Mouse (Mus musculus) intestine, postnatal 0 days (tissue): ENCODE measurements around the gene Slc39a12. TPM values are rescaled to one million over a fixed set of nuclear protein-coding genes. Genes with fewer than 3 reads are reported as not detected.
A peak's percentile ranks its signal among the peaks of the same experiment; 100 is the strongest.

ENCODE experiments used
- ATAC-seq: fragments of 200-750 bp; cut with Nextera tagmentation; 2 replicates; pipeline ENCODE4 v1.8.0; 2017; ENCODE audit warnings: mild to moderate bottlenecking, moderate TSS enrichment, moderate library complexity
- H3K27ac ChIP-seq: fragments of 300-500 bp; sonication (generic); 2 replicates; pipeline ENCODE4 v1.5.1; 2014; ENCODE audit warnings: mild to moderate bottlenecking, low read depth, low read length, moderate library complexity
- H3K27me3 ChIP-seq: fragments of 300-500 bp; sonication (generic); replicated peaks from 2 replicates; pipeline ENCODE4 v1.6.1; 2014; ENCODE audit warnings: low read length, mixed read lengths; ENCODE audit not compliant: control insufficient read depth, insufficient read depth
- H3K36me3 ChIP-seq: fragments of 300-500 bp; sonication (generic); 2 replicates; pipeline ENCODE4 v1.6.1; 2014; ENCODE audit warnings: mild to moderate bottlenecking, moderate library complexity; ENCODE audit not compliant: control insufficient read depth, insufficient read depth
- H3K4me1 ChIP-seq: fragments of 300-500 bp; sonication (generic); replicated peaks from 2 replicates; pipeline ENCODE4 v1.6.1; 2014; ENCODE audit warnings: antibody characterized with exemption, low read length, mixed read lengths; ENCODE audit not compliant: control insufficient read depth, insufficient read depth
- H3K4me2 ChIP-seq: fragments of 300-500 bp; sonication (generic); replicated peaks from 2 replicates; pipeline ENCODE4 v1.6.1; 2014; ENCODE audit warnings: low read depth, mild to moderate bottlenecking, moderate library complexity
- H3K4me3 ChIP-seq: fragments of 300-500 bp; sonication (generic); 2 replicates; pipeline ENCODE4 v1.5.1; 2014; ENCODE audit warnings: low read depth, low read length
- H3K9ac ChIP-seq: fragments of 300-500 bp; sonication (generic); 2 replicates; pipeline ENCODE4 v1.6.1; 2014; ENCODE audit warnings: mild to moderate bottlenecking, low read depth, low read length
- H3K9me3 ChIP-seq: fragments of 300-500 bp; sonication (generic); 2 replicates; pipeline ENCODE4 v1.6.1; 2016; ENCODE audit warnings: mixed run types; ENCODE audit not compliant: control insufficient read depth
- CTCF ChIP-seq: sonication (generic); IDR thresholded peaks from 2 replicates; pipeline ENCODE4 v1.5.1; 2016; ENCODE audit warnings: low read depth, mild to moderate bottlenecking, control low read depth, antibody characterized with exemption, moderate library complexity
- WGBS: fragments of 180-500 bp; shearing (Covaris S2); extraction: QIAGEN DNeasy Blood & Tissue Kit; methylation state at CpG from one replicate; pipeline ENCODE4 v1.1.7; 2014; 5-methylcytosine and 5-hydroxymethylcytosine counted together
- polyA plus RNA-seq: library from polyadenylated mRNA; unstranded; fragments of >200 nt; fragmentation: Nextera tagmentation; extraction: Ambion mirVana; gene quantifications from 2 replicates; pipeline ENCODE4 v1.2.1, GENCODE M21; 2015

The Slc39a12 gene
- polyA plus RNA-seq, 1 experiment from 2014 or later: not detected

GRCm38 (mm10) chr2:14428987-14429386 is 40.9 kb downstream of the Slc39a12 start:
- Histone ChIP-seq H3K27me3 (no peaks in the 10 kb centered on the region), H3K9ac (no peak overlapping the region), H3K27ac (no peak overlapping the region), H3K36me3 (no peaks in the 10 kb centered on the region), H3K9me3 (no peaks in the 10 kb centered on the region), H3K4me2 (no peak overlapping the region), H3K4me1 (no peaks in the 10 kb centered on the region), H3K4me3 (no peak overlapping the region)
- TF ChIP-seq CTCF: no peak
- ATAC-seq: no peak
- WGBS: 77% methylated on average over 2 of the region's 2 CpGs

- no peak for TF ChIP-seq CTCF
- Histone ChIP-seq H3K9ac (no peak overlapping the region), H3K4me2 (no peak overlapping the region), H3K27ac (no peak overlapping the region), H3K36me3 (no peaks in the 10 kb centered on the region), H3K4me1 (no peaks in the 10 kb centered on the region), H3K27me3 (no peaks in the 10 kb centered on the region), H3K9me3 (no peaks in the 10 kb centered on the region), H3K4me3 (no peak overlapping the region)
- 67% methylated on average over 1 of the region's 1 CpGs for WGBS
- no peak for ATAC-seq
Measured at GRCm38 (mm10) chr2:14447322-14447721, 59.2 kb downstream of the Slc39a12 start.

- TF ChIP-seq CTCF: peak; percentile 29
- no peak overlapping the region for H3K27ac ChIP-seq
- H3K4me3 ChIP-seq: no peak overlapping the region
- no peaks in the 10 kb centered on the region for H3K36me3 ChIP-seq
- H3K9me3 ChIP-seq: no peaks in the 10 kb centered on the region
- no peak overlapping the region for H3K9ac ChIP-seq
- H3K4me1 ChIP-seq: no peaks in the 10 kb centered on the region
- ATAC-seq: no peak
- H3K27me3 ChIP-seq: no peaks in the 10 kb centered on the region
- no peak overlapping the region for H3K4me2 ChIP-seq
Measured at GRCm38 (mm10) chr2:14450866-14451265, 62.8 kb downstream of the Slc39a12 start.

- Histone ChIP-seq H3K27me3 (no peaks in the 10 kb centered on the region), H3K36me3 (no peaks in the 10 kb centered on the region), H3K9me3 (no peaks in the 10 kb centered on the region), H3K9ac (no peak overlapping the region), H3K4me3 (no peak overlapping the region), H3K27ac (no peak overlapping the region), H3K4me1 (no peaks in the 10 kb centered on the region), H3K4me2 (no peak overlapping the region)
- no peak for TF ChIP-seq CTCF
- 49% methylated on average over 7 of the region's 7 CpGs for WGBS
- no peak for ATAC-seq
Measured at GRCm38 (mm10) chr2:14454946-14455631, 67.0 kb downstream of the Slc39a12 start.

GRCm38 (mm10) chr2:14464438-14464837 is 76.3 kb downstream of the Slc39a12 start:
- H3K4me3 ChIP-seq: no peak overlapping the region
- H3K36me3 ChIP-seq: no peaks in the 10 kb centered on the region
- 60% methylated on average over 1 of the region's 1 CpGs for WGBS
- no peaks in the 10 kb centered on the region for H3K9me3 ChIP-seq
- H3K27ac ChIP-seq: no peak overlapping the region
- TF ChIP-seq CTCF: no peak
- H3K4me2 ChIP-seq: no peak overlapping the region
- no peaks in the 10 kb centered on the region for H3K4me1 ChIP-seq
- no peak for ATAC-seq
- H3K27me3 ChIP-seq: no peaks in the 10 kb centered on the region
- no peak overlapping the region for H3K9ac ChIP-seq

GRCm38 (mm10) chr2:14494132-14494531 is 106.0 kb downstream of the Slc39a12 start:
- no peaks in the 10 kb centered on the region for H3K4me1 ChIP-seq
- no peaks in the 10 kb centered on the region for H3K9me3 ChIP-seq
- H3K9ac ChIP-seq: no peak overlapping the region
- H3K27me3 ChIP-seq: no peaks in the 10 kb centered on the region
- no peak for TF ChIP-seq CTCF
- no peak overlapping the region for H3K4me3 ChIP-seq
- no peak overlapping the region for H3K4me2 ChIP-seq
- H3K27ac ChIP-seq: no peak overlapping the region
- H3K36me3 ChIP-seq: no peaks in the 10 kb centered on the region
- WGBS: 65% methylated on average over 5 of the region's 5 CpGs
- ATAC-seq: no peak
